Mouse (Mus musculus) hindbrain, embryonic 15.5 days (tissue): Measurements from ENCODE around the gene Xdh. TPM values are rescaled to one million over a fixed set of nuclear protein-coding genes. Genes with fewer than 3 reads are reported as not detected.

Experiments
- ATAC-seq: fragments of 200-750 bp; cut with Nextera tagmentation; 2 replicates; pipeline ENCODE4 v1.8.0; 2017; ENCODE audit warnings: low read depth, moderate number of reproducible peaks, moderate TSS enrichment; ENCODE audit not compliant: low FRiP score
- H3K27ac ChIP-seq: fragments of 300-500 bp; sonication (generic); replicated peaks from 2 replicates; pipeline ENCODE4 v1.5.1; 2015; ENCODE audit warnings: mild to moderate bottlenecking, inconsistent platforms
- H3K27me3 ChIP-seq: fragments of 300-500 bp; sonication (generic); 2 replicates; pipeline ENCODE4 v1.6.1; 2015; ENCODE audit warnings: control low read depth, inconsistent platforms
- H3K36me3 ChIP-seq: fragments of 300-500 bp; sonication (generic); 2 replicates; pipeline ENCODE4 v1.6.1; 2015; ENCODE audit warnings: control low read depth, inconsistent platforms
- H3K4me1 ChIP-seq: fragments of 300-500 bp; sonication (generic); replicated peaks from 2 replicates; pipeline ENCODE4 v1.6.1; 2015; ENCODE audit warnings: control low read depth, inconsistent platforms
- H3K4me2 ChIP-seq: fragments of 300-500 bp; sonication (generic); 2 replicates; pipeline ENCODE4 v1.6.1; 2015; ENCODE audit warnings: moderate library complexity, mild to moderate bottlenecking, inconsistent platforms
- H3K4me3 ChIP-seq: fragments of 300-500 bp; sonication (generic); 2 replicates; pipeline ENCODE4 v1.5.1; 2015; ENCODE audit warnings: mild to moderate bottlenecking, inconsistent platforms
- H3K9ac ChIP-seq: fragments of 300-500 bp; sonication (generic); 2 replicates; pipeline ENCODE4 v1.6.1; 2015; ENCODE audit warnings: inconsistent platforms
- H3K9me3 ChIP-seq: fragments of 300-500 bp; sonication (generic); 2 replicates; pipeline ENCODE4 v1.6.1; 2016; ENCODE audit warnings: control low read depth, inconsistent platforms
- WGBS: fragments of 180-500 bp; shearing (Covaris S2); methylation state at CpG from one replicate; pipeline ENCODE4 v1.1.7; 2015; 5-methylcytosine and 5-hydroxymethylcytosine counted together
- polyA plus RNA-seq: library from polyadenylated mRNA; unstranded; fragments of >200 nt; fragmentation: Nextera tagmentation; extraction: Ambion mirVana; gene quantifications from 2 replicates; pipeline ENCODE4 v1.2.1, GENCODE M21; 2015

The Xdh gene
- 0.29 and 0.32 TPM in 2 replicates for polyA plus RNA-seq

DNA sequence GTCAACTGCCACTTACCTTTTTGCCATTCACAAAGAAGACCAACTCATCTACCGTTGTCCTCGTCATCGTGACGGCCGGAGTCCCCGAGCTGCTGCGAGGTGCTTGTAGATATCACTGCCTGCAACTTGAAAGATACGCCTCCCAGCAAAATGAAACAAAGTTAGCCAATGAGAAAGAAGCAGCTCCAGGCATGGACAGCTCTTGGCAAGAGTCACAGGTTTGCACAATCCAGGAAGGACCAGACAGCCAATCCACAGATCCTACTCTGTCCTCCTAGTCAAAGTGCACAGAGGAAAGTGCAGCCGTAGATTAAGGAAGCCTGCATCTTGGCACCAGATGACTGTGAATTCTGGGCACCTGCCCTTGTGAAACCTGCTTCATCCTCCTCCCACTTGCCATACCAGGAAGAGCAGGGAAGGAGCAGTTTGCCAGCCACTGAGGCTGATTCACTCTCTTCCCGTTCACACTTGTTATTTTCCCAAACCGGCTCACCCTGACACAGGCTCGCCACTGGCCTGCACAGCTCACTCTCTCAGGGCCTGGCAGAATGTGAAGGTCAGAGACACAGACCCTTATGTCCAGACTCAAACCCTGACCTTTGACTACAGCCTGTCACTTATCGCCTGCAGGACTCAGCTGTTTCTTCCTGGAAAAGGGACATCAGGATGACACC, at the start of gene Xdh:
Gene Xdh, minus strand, starts transcription at position 135 of the 674 bp plus-strand sequence.
- Histone ChIP-seq H3K4me2 (no peak within 1 kb of the TSS), H3K27ac (no peak within 1 kb of the TSS), H3K4me3 (no peak within 1 kb of the TSS), H3K36me3 (no peaks in the 10 kb centered on the region), H3K9ac (no peak within 1 kb of the TSS), H3K27me3 (no peaks in the 10 kb centered on the region), H3K9me3 (no peaks in the 10 kb centered on the region), H3K4me1 (no peaks in the 10 kb centered on the region)
- ATAC-seq: no peak
- WGBS: 86% methylated on average over 13 of the region's 13 CpGs

GRCm38 (mm10) chr17:73995907-73996645, 46.1 kb upstream of the Xdh start:
- no peak for ATAC-seq
- 91% methylated on average over 13 of the region's 13 CpGs for WGBS

DNA sequence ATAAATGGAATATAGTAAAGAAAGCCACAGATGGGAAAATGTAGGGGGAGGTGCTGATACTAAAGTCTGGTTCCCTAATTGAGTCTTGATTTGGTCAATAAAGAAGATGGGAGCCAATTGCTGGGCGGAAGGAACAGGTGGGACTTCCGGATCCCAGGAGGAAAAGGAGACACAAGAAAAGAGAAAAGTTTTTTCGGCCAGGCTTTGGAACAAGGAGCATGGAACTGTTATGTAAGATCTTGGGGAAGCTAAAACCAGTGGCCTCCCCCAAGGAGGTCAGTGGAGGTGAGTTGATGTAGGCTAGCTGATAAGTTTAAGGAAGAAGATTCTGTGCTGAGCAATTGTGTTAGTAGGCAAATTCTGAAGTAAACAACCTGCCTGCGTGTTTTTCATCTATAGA, 41.3 kb upstream of the Xdh start:
- Histone ChIP-seq H3K27me3 (no peaks in the 10 kb centered on the region), H3K9ac (no peak overlapping the region), H3K9me3 (no peaks in the 10 kb centered on the region), H3K4me1 (no peaks in the 10 kb centered on the region), H3K4me2 (no peak overlapping the region), H3K4me3 (no peak overlapping the region), H3K27ac (no peak overlapping the region), H3K36me3 (no peaks in the 10 kb centered on the region)
- WGBS: 93% methylated on average over 4 of the region's 4 CpGs
- ATAC-seq: no peak

More at GRCm38 (mm10) chr17:73995907-73996645, 46.1 kb upstream of the Xdh start:
- H3K36me3 ChIP-seq: no peaks in the 10 kb centered on the region
- no peak overlapping the region for H3K9ac ChIP-seq
- no peaks in the 10 kb centered on the region for H3K27me3 ChIP-seq
- H3K4me3 ChIP-seq: no peak overlapping the region
- H3K27ac ChIP-seq: no peak overlapping the region
- no peaks in the 10 kb centered on the region for H3K9me3 ChIP-seq
- no peak overlapping the region for H3K4me2 ChIP-seq
- no peaks in the 10 kb centered on the region for H3K4me1 ChIP-seq

GRCm38 (mm10) chr17:73986571-73986970, 36.6 kb upstream of the Xdh start:
- Histone ChIP-seq H3K27me3 (no peaks in the 10 kb centered on the region), H3K4me3 (no peak overlapping the region), H3K36me3 (no peaks in the 10 kb centered on the region), H3K9me3 (no peaks in the 10 kb centered on the region), H3K9ac (no peak overlapping the region), H3K4me1 (no peaks in the 10 kb centered on the region), H3K27ac (no peak overlapping the region), H3K4me2 (no peak overlapping the region)
- WGBS: 83% methylated on average over 2 of the region's 2 CpGs
- ATAC-seq: no peak

DNA sequence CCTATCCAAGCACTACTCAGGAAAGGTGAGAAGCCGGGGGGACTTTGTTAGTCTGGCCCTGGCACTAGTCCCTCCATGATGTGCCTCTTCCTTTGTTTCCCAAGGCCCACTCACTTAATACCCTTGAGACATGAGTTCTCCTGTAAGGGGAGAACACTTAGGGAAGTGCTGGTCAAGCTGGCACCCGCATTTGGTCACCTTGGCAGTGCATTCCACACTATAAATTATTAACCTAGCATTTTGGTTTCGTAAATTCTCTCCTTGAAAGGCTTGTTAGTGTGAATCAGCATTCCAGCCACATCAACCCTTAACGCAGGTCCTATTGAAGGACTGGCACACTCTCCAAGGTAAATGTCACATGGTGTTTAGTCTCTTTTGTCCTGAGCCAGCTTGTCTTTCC, 35.9 kb upstream of the Xdh start:
- H3K9me3 ChIP-seq: no peaks in the 10 kb centered on the region
- H3K4me3 ChIP-seq: no peak overlapping the region
- no peak overlapping the region for H3K27ac ChIP-seq
- H3K36me3 ChIP-seq: no peaks in the 10 kb centered on the region
- no peak for ATAC-seq
- WGBS: 85% methylated on average over 4 of the region's 4 CpGs
- no peak overlapping the region for H3K4me2 ChIP-seq
- H3K9ac ChIP-seq: no peak overlapping the region
- no peaks in the 10 kb centered on the region for H3K27me3 ChIP-seq
- H3K4me1 ChIP-seq: no peaks in the 10 kb centered on the region

DNA sequence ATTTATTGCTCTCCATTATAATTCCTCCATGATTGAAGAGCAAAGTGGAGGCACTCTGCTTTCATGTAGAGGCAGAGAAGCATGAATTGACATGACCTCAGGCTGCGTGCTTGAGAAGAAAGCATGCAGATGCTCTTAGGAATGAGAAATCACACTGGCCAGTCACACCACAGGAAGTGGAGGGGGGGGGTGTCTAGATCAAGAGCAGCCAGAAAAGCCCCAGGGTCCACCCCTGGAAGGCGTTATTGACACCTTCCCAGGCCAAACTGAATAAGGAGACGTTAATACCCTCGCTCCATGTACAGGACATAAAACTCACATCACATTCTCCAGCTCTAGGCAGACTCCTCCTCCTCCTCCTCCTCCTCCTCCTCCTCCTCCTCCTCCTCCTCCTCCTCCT, 34.5 kb upstream of the Xdh start:
- Histone ChIP-seq H3K9me3 (no peaks in the 10 kb centered on the region), H3K27me3 (no peaks in the 10 kb centered on the region), H3K4me1 (no peaks in the 10 kb centered on the region), H3K36me3 (no peaks in the 10 kb centered on the region), H3K4me2 (no peak overlapping the region), H3K4me3 (no peak overlapping the region), H3K27ac (no peak overlapping the region), H3K9ac (no peak overlapping the region)
- WGBS: 41% methylated on average over 4 of the region's 4 CpGs
- no peak for ATAC-seq

DNA sequence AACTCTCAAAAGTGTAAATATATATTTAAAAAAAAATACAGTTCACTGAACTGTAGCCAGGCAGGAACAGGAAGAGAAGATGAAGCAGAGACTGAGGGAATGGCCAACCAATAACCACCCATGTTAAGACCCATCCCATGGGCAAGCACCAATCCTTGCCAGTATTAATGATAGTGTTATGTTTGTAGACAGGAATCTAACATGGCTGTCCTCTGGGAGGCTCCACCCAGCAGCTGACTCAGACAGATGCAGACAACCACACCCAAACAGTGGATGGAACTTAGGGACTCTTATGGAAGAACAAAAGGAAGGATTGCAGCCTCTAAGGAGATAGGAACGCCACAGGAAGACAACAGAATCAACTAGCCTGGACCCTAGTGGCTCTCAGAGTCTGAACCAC, 32.9 kb upstream of the Xdh start:
- Histone ChIP-seq H3K27ac (no peak overlapping the region), H3K4me2 (no peak overlapping the region), H3K9ac (no peak overlapping the region), H3K27me3 (no peaks in the 10 kb centered on the region), H3K4me1 (no peaks in the 10 kb centered on the region), H3K4me3 (no peak overlapping the region), H3K9me3 (no peaks in the 10 kb centered on the region), H3K36me3 (no peaks in the 10 kb centered on the region)
- 82% methylated on average over 1 of the region's 1 CpGs for WGBS
- no peak for ATAC-seq

DNA sequence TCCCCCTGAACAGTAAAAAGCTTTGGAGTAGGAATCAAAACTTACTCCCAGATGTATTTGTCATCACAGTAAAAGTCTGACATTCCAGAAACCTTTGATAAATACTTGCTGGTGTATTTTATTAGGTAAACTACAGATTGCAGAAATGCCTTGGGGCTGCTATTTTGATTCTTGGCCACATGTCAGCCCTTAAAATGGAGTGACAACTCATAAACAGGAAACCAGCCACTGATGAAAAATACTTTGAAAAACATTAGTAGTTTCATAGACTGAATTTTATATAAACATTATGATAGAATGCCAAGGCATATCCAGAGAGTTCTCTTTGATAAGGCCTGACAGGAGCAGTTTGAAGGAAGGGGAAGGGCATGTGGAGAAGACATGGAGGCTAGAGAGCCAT, 26.1 kb upstream of the Xdh start:
- Histone ChIP-seq H3K27me3 (no peaks in the 10 kb centered on the region), H3K4me3 (no peak overlapping the region)
- ATAC-seq: no peak

DNA sequence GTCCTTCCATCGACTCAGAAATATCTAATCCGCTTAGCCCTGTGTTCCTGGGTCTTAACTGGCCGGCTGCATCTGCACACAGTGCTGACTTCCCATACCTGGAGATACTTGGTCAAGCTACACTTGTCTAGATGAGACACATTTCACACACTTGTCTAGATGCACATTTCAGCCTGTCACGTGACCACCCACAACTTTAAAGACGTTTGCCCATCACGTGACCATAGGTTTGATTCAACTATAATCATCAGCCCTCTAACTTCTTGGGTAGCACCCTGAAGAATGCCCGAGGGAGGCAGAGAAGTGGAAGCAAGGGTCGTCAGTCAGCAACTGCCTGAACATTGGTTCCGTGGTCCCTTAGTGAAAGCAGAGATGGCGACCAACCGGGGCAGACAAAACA, 22.7 kb upstream of the Xdh start:
- Histone ChIP-seq H3K27ac (no peak overlapping the region), H3K4me3 (no peak overlapping the region), H3K4me2 (no peak overlapping the region), H3K9me3 (no peaks in the 10 kb centered on the region), H3K9ac (no peak overlapping the region), H3K36me3 (no peaks in the 10 kb centered on the region), H3K4me1 (no peaks in the 10 kb centered on the region), H3K27me3 (no peaks in the 10 kb centered on the region)
- no peak for ATAC-seq
- WGBS: 88% methylated on average over 11 of the region's 11 CpGs

More for the DNA sequence above, 26.1 kb upstream of the Xdh start:
- Histone ChIP-seq H3K9me3 (no peaks in the 10 kb centered on the region), H3K4me2 (no peak overlapping the region), H3K4me1 (no peaks in the 10 kb centered on the region), H3K9ac (no peak overlapping the region), H3K36me3 (no peaks in the 10 kb centered on the region), H3K27ac (no peak overlapping the region)

DNA sequence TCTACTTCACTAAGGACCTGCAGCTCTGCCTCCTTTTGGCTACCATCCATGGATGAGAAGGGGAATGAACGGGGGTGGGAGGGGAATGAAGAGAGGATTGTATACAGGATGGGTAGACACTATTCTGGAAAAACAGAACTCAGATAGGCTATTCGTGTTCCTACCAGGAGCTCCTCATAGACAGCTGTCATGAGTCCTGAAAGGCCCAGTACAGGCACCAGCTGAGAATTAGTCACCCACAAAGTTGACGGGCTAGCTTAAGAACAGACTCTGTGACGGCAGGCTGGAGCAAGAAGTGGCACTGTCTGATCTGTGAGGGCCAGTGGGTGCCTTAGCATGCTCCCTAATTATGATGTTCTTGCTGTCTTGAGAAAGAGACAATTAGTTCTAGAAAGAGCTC, 21.3 kb upstream of the Xdh start:
- Histone ChIP-seq H3K4me2 (no peak overlapping the region), H3K4me1 (no peaks in the 10 kb centered on the region), H3K9ac (no peak overlapping the region), H3K27me3 (no peaks in the 10 kb centered on the region), H3K9me3 (no peaks in the 10 kb centered on the region), H3K36me3 (no peaks in the 10 kb centered on the region), H3K27ac (no peak overlapping the region), H3K4me3 (no peak overlapping the region)
- WGBS: 77% methylated on average over 4 of the region's 4 CpGs
- ATAC-seq: no peak

DNA sequence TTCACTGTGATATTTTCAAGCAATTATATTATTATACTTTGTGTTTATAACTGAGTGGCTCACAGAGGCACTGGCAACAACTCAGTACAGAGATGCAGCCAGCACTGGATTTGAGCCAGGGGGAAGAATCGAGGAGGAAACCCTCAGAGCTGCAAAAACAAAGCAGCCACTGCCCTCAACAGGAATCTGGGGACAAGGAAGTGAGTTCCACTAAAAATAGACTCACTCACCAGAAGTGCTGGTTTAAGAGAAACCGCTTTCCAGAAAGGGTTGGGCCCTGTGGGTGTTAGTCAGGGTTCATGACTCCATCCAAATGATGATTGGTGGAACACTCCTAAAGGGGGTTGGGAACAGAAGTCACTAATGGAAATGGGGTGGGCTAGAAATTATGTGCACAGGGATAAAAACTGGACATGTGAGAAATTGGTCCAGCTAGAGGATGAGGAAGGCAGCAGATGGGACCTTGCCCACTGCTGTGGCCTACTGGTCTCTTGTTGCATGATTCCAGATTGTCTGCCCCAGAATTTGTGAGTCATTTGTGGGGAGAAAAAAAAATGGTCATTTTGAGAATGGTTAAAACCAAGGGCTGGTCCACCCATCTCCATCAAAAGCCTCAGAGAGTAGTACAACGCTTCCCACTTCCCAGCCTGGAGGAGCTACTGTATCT, 20.5 kb upstream of the Xdh start:
- ATAC-seq: no peak
- no peak overlapping the region for H3K4me3 ChIP-seq
- no peak overlapping the region for H3K27ac ChIP-seq
- WGBS: 69% methylated on average over 3 of the region's 3 CpGs
- no peaks in the 10 kb centered on the region for H3K4me1 ChIP-seq
- H3K36me3 ChIP-seq: no peaks in the 10 kb centered on the region
- no peak overlapping the region for H3K4me2 ChIP-seq
- H3K9ac ChIP-seq: no peak overlapping the region
- H3K27me3 ChIP-seq: no peaks in the 10 kb centered on the region
- H3K9me3 ChIP-seq: no peaks in the 10 kb centered on the region

- ATAC-seq: no peak
- Histone ChIP-seq H3K27me3 (no peaks in the 10 kb centered on the region), H3K9ac (no peak overlapping the region), H3K27ac (no peak overlapping the region), H3K4me3 (no peak overlapping the region), H3K9me3 (no peaks in the 10 kb centered on the region), H3K4me2 (no peak overlapping the region), H3K36me3 (no peaks in the 10 kb centered on the region), H3K4me1 (no peaks in the 10 kb centered on the region)
- WGBS: 91% methylated on average over 9 of the region's 9 CpGs
These were observed 14.9 kb upstream of the Xdh start for GRCm38 (mm10) chr17:73964856-73965255.
